Mouse (Mus musculus): ENCODE data around the gene Lrrc75b. TPM values are rescaled to one million over a fixed set of nuclear protein-coding genes. Genes with fewer than 3 reads are reported as not detected.

The Lrrc75b gene
- polyA plus RNA-seq, 1 experiment from 2014 or later: 0.93 TPM

- no peak for DNase-seq (ENCODE audit: low spot score)
- Histone ChIP-seq H3K4me1 (replicated peaks; ENCODE audit: control insufficient read depth, insufficient read depth) (no peaks in the 10 kb centered on the region; the same call in 1 of the 2 replicates), H3K36me3 (ENCODE audit: control insufficient read depth, insufficient read depth, low read length) (peaks cover 9% of the 10 kb centered on the region), H3K9ac (ENCODE audit: low read length) (no peak overlapping the region), H3K4me3 (ENCODE audit: low read depth, low read length) (no peak overlapping the region), H3K4me2 (replicated peaks; ENCODE audit: low read depth) (no peak overlapping the region), H3K27me3 (ENCODE audit: control insufficient read depth, insufficient read depth, low read length) (no peaks in the 10 kb centered on the region), H3K27ac (replicated peaks) (no peak overlapping the region), H3K9me3 (ENCODE audit: control insufficient read depth, low read length) (no peaks in the 10 kb centered on the region)
- 90% methylated on average over 7 of the region's 7 CpGs for WGBS
- no peak for TF ChIP-seq CTCF (IDR thresholded peaks at IDR 0.05; ENCODE audit: low read depth)
- TF ChIP-seq EP300 (optimal IDR thresholded peaks at IDR 0.05): no peak
- no peak for ATAC-seq (ENCODE audit: low FRiP score, low TSS enrichment)
These were observed 56.4 kb downstream of the Lrrc75b start for GRCm38 (mm10) chr10:75503692-75504091.

GRCm38 (mm10) chr10:75501641-75502040 lies 58.5 kb downstream of the Lrrc75b start:
- Histone ChIP-seq H3K9me3 (ENCODE audit: control insufficient read depth, low read length) (no peaks in the 10 kb centered on the region), H3K27me3 (ENCODE audit: control insufficient read depth, insufficient read depth, low read length) (no peaks in the 10 kb centered on the region), H3K36me3 (ENCODE audit: control insufficient read depth, insufficient read depth, low read length) (no peaks in the 10 kb centered on the region), H3K9ac (ENCODE audit: low read length) (no peak overlapping the region), H3K4me3 (ENCODE audit: low read depth, low read length) (no peak overlapping the region), H3K4me1 (replicated peaks; ENCODE audit: control insufficient read depth, insufficient read depth) (no peaks in the 10 kb centered on the region; the same call in 1 of the 2 replicates), H3K4me2 (replicated peaks; ENCODE audit: low read depth) (no peak overlapping the region), H3K27ac (replicated peaks) (no peak overlapping the region)
- 92% methylated on average over 1 of the region's 1 CpGs for WGBS
- no peak for TF ChIP-seq CTCF (IDR thresholded peaks at IDR 0.05; ENCODE audit: low read depth)
- no peak for TF ChIP-seq EP300 (optimal IDR thresholded peaks at IDR 0.05)
- no peak for DNase-seq (ENCODE audit: low spot score)
- ATAC-seq (ENCODE audit: low FRiP score, low TSS enrichment): no peak

- no peaks in the 10 kb centered on the region for H3K36me3 ChIP-seq (ENCODE audit: control insufficient read depth, insufficient read depth, low read length)
- WGBS: 36% methylated on average over 7 of the region's 7 CpGs
- no peak overlapping the region for H3K4me3 ChIP-seq (ENCODE audit: low read depth, low read length)
- no peaks in the 10 kb centered on the region for H3K9me3 ChIP-seq (ENCODE audit: control insufficient read depth, low read length)
- no peak overlapping the region for H3K4me2 ChIP-seq (replicated peaks; ENCODE audit: low read depth)
- no peaks in the 10 kb centered on the region; the same call in 1 of the 2 replicates for H3K4me1 ChIP-seq (replicated peaks; ENCODE audit: control insufficient read depth, insufficient read depth)
- DNase-seq (ENCODE audit: low spot score) (no peak), ATAC-seq (ENCODE audit: low FRiP score, low TSS enrichment) (no peak)
- no peak overlapping the region for H3K9ac ChIP-seq (ENCODE audit: low read length)
- H3K27me3 ChIP-seq (ENCODE audit: control insufficient read depth, insufficient read depth, low read length): no peaks in the 10 kb centered on the region
- TF ChIP-seq CTCF (IDR thresholded peaks at IDR 0.05; ENCODE audit: low read depth) (no peak), EP300 (optimal IDR thresholded peaks at IDR 0.05) (no peak)
- H3K27ac ChIP-seq (replicated peaks): no peak overlapping the region
These were observed 59.8 kb downstream of the Lrrc75b start for GRCm38 (mm10) chr10:75500345-75500744.

Other genes starting within 250 kb of the Lrrc75b start
- gene Adora2a, start 243.5 kb downstream of the Lrrc75b start, polyA plus RNA-seq (2015; fragmentation: Nextera tagmentation; extraction: Ambion mirVana): 0.82 and 1.3 TPM in 2 replicates
- 3.8 and 5.3 TPM in 2 replicates for gene Upb1, start 159.2 kb downstream of the Lrrc75b start, polyA plus RNA-seq (2015; fragmentation: Nextera tagmentation; extraction: Ambion mirVana)
- 70.2 and 70.3 TPM in 2 replicates for gene Snrpd3, start 42.8 kb downstream of the Lrrc75b start, polyA plus RNA-seq (2015; fragmentation: Nextera tagmentation; extraction: Ambion mirVana)
- gene Gucd1, start 42.4 kb downstream of the Lrrc75b start, polyA plus RNA-seq (2015; fragmentation: Nextera tagmentation; extraction: Ambion mirVana): 14.6 and 14.9 TPM in 2 replicates
- gene Ggt1, start 1.3 kb upstream of the Lrrc75b start, polyA plus RNA-seq (2015; fragmentation: Nextera tagmentation; extraction: Ambion mirVana): 1.9 and 2.1 TPM in 2 replicates
- 2.6 and 2.8 TPM in 2 replicates for gene Ggt5, start 29.0 kb upstream of the Lrrc75b start, polyA plus RNA-seq (2015; fragmentation: Nextera tagmentation; extraction: Ambion mirVana)
- 12.2 and 14.1 TPM in 2 replicates for gene Susd2, start 83.7 kb upstream of the Lrrc75b start, polyA plus RNA-seq (2015; fragmentation: Nextera tagmentation; extraction: Ambion mirVana)
- gene Cabin1, start 204.0 kb upstream of the Lrrc75b start, polyA plus RNA-seq (2015; fragmentation: Nextera tagmentation; extraction: Ambion mirVana): 13.9 and 14.7 TPM in 2 replicates
- 64.1 and 68.4 TPM in 2 replicates for gene Ddt, start 213.1 kb upstream of the Lrrc75b start, polyA plus RNA-seq (2015; fragmentation: Nextera tagmentation; extraction: Ambion mirVana)
- 0.16 and 0.64 TPM in 2 replicates for gene Gm20441, start 220.6 kb upstream of the Lrrc75b start, polyA plus RNA-seq (2015; fragmentation: Nextera tagmentation; extraction: Ambion mirVana)
- 72.6 and 77.8 TPM in 2 replicates for gene Gstt3, start 221.1 kb upstream of the Lrrc75b start, polyA plus RNA-seq (2015; fragmentation: Nextera tagmentation; extraction: Ambion mirVana)
- 16.1 and 19.7 TPM in 2 replicates for gene Gstt1, start 238.3 kb upstream of the Lrrc75b start, polyA plus RNA-seq (2015; fragmentation: Nextera tagmentation; extraction: Ambion mirVana)